Mouse (Mus musculus): Measurements from ENCODE around the gene Gm10139. TPM values are rescaled to one million over a fixed set of nuclear protein-coding genes. Genes with fewer than 3 reads are reported as not detected.
"Not testable (repeated sequence)": the region's sequence is repeated elsewhere in the genome, so short reads cannot be mapped to it uniquely, and the experiment has no call there.

Gm10139 gene
- not detected for total RNA-seq (2021)

GRCm38 (mm10) chr13:65512378-65512777 lies at the start of gene Gm10139:
Gene Gm10139 (plus strand): TSS chr13:65512678.
- DNase-seq (ENCODE audit: extremely low spot score in 1 of 2, low spot score in 1 of 2): not testable (repeated sequence)

GRCm38 (mm10) chr13:65557636-65558035 lies 45.2 kb downstream of the Gm10139 start:
- not testable (repeated sequence) for DNase-seq (ENCODE audit: extremely low spot score in 1 of 2, low spot score in 1 of 2)

Other genes with a start within 250 kb of the Gm10139 start
- 10 to 100 TPM; 63.2 to 64.2 TPM for gene Zfp369, start 233.9 kb upstream of the Gm10139 start, total RNA-seq (2021)

Data from layer of hippocampus, postnatal 25 days (tissue).